Mouse (Mus musculus): Measurements from ENCODE around the gene Adcy9.

GRCm38 (mm10) chr16:4320856-4321255 lies 99.4 kb downstream of the Adcy9 start:
- TF ChIP-seq BHLHE40 (IDR thresholded peaks at IDR 0.05; ENCODE audit: low read depth, low read length) (no peak), KAT2A (IDR thresholded peaks at IDR 0.05; ENCODE audit: insufficient replicate concordance, low read length) (no peak), ZNF384 (IDR thresholded peaks at IDR 0.05; ENCODE audit: low read depth, low read length) (no peak), USF1 (IDR thresholded peaks at IDR 0.05; ENCODE audit: low read depth, low read length) (no peak), ZC3H11A (IDR thresholded peaks at IDR 0.05; ENCODE audit: low read depth, low read length) (no peak), CHD2 (IDR thresholded peaks at IDR 0.05; ENCODE audit: low read length) (no peak), MAX (IDR thresholded peaks at IDR 0.05; ENCODE audit: low read length) (no peak), EP300 (IDR thresholded peaks at IDR 0.05; ENCODE audit: low read length) (no peak), CTCF (conservative IDR thresholded peaks at IDR 0.05 in 1 of 2, IDR thresholded peaks at IDR 0.05 in 1 of 2; ENCODE audit: low read depth in 2 of 2, low read length in 2 of 2) (no peak), POLR2A (IDR thresholded peaks at IDR 0.05; ENCODE audit: low read depth, low read length) (no peak), GABPA (IDR thresholded peaks at IDR 0.05; ENCODE audit: insufficient replicate concordance, low read depth, low read length) (no peak), NRF1 (IDR thresholded peaks at IDR 0.05; ENCODE audit: low read depth, low read length) (no peak), MXI1 (IDR thresholded peaks at IDR 0.05; ENCODE audit: low read depth, low read length) (no peak), ELF1 (IDR thresholded peaks at IDR 0.05; ENCODE audit: low read depth, low read length) (no peak)
